Mouse (Mus musculus): ENCODE data around the gene Spdya. TPM values are rescaled to one million over a fixed set of nuclear protein-coding genes. Genes with fewer than 3 reads are reported as not detected.
A peak's percentile ranks its signal among the peaks of the same experiment; 100 is the strongest.
"Not testable (repeated sequence)": the region's sequence is repeated elsewhere in the genome, so short reads cannot be mapped to it uniquely, and the experiment has no call there.

Gene Spdya
- 1 to 10 TPM; 2.4 to 2.9 TPM for total RNA-seq (2021)

DNA sequence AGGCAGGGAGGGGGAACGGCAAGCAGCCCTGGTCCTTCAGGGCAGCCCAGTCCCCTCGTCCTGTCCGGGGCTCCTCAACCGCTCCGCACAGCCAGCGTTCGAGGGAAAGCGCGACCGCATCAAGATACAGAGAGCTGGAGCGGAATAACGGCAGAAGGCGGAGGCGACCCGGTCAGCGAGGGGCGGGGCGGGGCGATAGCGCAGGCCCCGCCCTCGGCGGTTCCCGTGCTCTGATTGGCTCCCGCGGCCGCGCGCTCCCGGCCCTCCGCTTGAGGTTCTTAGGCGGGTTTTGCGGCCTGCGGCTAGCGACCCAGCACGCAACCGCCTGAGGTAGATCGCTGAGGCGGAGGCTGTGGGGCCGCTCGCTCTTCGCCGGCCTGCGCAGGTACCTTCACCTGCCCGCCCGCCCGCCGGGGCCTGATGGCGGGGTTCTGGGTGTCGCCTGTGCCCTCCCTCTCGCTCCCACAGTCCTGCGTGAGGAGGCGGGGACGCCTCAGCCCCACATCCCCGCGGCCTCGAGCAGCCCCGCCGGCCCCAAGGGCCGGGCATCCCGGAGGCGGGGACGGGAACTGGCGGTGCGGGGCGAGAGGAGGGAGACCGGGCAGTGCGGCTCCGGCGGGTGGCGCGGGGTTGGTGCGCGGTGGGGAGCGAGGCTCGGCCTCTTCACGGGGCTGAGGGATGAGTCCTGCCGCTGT is at the start of gene Spdya:
TSS of gene Spdya (plus strand) at position 305 of the 695 bp plus-strand sequence.
- intact Hi-C loops (cut with DNase I) = no loop called here
- peak; percentile 88 for DNase-seq

DNA sequence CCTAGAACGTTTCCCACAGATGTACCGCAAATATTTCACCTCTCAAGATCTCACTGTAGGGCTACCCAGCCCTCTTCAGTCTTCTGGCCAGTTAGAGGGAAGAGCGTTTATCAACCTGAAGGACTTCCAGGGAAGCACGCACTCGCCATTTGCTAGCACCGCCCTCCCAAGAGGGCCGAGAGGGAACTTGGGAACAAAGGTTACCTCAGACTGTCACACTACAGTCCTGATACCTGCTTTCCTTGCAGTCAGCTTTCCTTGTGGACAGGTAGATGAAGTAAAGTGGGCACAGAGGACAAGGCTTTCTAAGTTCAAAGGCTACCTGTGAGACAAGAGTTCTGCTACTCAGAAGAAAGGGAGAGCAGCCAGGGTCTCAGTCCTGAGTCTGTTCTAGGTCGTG is 45.0 kb upstream of the Spdya start:
- intact Hi-C loops (cut with DNase I) = no loop called here
- no peak for DNase-seq

DNA sequence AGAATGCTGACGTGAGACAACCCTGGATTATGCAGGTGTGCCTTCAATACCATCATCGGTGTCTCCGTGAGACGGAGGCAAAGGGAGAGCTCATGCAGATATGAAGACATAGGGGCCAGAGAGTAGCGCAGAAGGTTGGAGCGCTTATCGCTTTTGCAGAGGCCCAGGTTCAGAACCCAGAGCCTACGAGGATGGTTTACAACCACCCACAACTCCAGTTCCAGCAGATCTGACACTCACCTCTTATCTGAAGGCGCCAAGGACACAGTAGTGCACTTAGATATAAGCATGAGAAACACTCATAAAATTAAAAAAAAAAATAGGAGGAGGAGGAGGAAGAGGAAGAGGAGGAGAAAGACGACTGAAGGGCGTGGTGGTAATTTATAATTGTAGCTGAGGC is 41.6 kb upstream of the Spdya start:
- intact Hi-C loops (cut with DNase I) = no loop called here
- DNase-seq = no peak

GRCm38 (mm10) chr17:71526302-71526708 is 25.6 kb upstream of the Spdya start:
- DNase-seq = no peak
- intact Hi-C loops (cut with DNase I) = no loop called here

GRCm38 (mm10) chr17:71526711-71527564 is 24.9 kb upstream of the Spdya start, which contains the start of gene Ndc80:
Gene Ndc80 (minus strand): TSS chr17:71526857.
- intact Hi-C loops (cut with DNase I) = no loop called here
- DNase-seq = peak; percentile 95

DNA sequence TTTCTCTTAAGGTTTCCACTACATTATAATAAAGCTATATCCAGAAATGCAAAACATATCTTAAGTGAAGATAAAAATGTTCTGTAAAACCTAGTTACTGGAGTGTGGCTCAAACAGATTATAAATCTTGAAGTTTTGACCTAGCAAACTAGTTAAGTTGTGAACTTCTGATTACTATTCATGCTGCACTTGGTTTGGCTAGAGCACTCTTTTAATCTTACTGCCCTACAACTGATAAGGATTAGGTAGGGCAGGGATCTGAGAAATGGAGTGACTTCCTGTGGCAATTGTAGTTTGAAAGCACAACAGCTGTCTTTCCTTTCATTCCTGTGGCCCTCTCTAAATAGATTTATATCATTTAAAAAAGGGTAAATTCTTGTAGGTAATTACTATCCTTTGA is 23.8 kb upstream of the Spdya start:
- DNase-seq = no peak
- intact Hi-C loops (cut with DNase I) = no loop called here

DNA sequence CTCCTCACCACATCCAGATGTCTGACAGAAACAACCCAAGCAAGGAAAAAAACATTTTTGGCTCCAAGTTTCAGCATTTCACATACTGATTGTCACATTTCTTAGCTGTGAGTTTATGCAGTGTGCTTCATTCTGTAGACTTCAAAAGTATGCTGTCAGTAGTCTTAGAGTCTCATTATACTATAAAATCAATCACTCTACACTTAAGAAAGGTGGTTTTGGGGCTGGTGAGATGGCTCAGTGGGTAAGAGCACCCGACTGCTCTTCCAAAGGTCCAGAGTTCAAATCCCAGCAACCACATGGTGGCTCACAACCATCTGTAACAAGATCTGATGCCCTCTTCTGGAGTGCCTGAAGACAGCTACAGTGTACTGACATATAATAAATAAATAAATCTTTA is 16.3 kb upstream of the Spdya start:
- intact Hi-C loops (cut with DNase I); DNase-seq: not testable (repeated sequence)

- intact Hi-C loops (cut with DNase I) = no loop called here
- DNase-seq = no peak
These were observed 14.7 kb upstream of the Spdya start for GRCm38 (mm10) chr17:71537164-71537563.

- intact Hi-C loops (cut with DNase I) = no loop called here
- DNase-seq = no peak
These were observed 3.3 kb upstream of the Spdya start for GRCm38 (mm10) chr17:71548586-71548985.

- intact Hi-C loops (cut with DNase I) = no loop called here
- no peak for DNase-seq
These were observed 511 bp upstream of the Spdya start for GRCm38 (mm10) chr17:71551350-71551749.

- peak; percentile 1 for DNase-seq
- intact Hi-C loops (cut with DNase I) = no loop called here
These were observed 1.0 kb downstream of the Spdya start for GRCm38 (mm10) chr17:71552901-71553300.

GRCm38 (mm10) chr17:71561631-71562030 is 9.8 kb downstream of the Spdya start:
- intact Hi-C loops (cut with DNase I) = no loop called here
- peak; percentile 8 for DNase-seq

GRCm38 (mm10) chr17:71579176-71579705 is 27.4 kb downstream of the Spdya start:
- no peak for DNase-seq

DNA sequence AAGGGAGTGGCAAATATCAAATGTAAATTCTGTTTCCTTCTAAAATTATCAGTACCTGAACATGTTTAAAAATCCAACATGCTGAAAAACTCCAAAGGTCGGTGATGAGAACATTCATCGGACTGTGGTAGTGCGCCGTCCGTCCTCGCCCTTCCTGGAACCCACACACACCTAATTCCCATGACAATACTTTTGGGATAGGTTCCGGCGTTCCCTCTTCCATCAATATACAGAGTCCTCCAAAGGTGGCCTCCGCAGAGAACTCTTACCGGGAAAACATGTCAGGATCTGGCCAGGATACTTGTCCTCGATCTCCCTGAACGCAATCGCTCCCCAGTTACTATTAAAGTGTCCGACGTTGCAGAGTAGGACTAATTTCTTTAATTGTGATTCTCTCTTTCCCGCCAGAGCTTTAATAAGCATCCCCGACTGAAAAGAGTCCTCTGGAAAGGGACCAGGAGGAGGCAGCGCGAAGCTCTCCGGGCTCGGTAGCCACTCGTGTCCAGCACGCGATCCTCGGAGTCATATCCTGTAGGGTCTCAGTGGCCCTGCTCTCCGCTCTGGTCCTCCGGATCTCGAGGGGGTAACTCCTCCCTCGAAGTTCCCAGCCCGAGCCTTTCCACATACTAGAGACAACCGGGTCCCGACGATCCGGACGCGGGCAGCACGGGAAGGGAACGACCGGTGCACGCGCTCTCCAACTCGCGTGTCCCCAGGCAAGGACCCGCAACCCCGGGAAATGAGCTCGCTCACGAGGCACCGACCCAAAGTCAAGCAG is 46.2 kb downstream of the Spdya start:
- intact Hi-C loops (cut with DNase I) = no loop called here
- DNase-seq = peak; percentile 2

More at GRCm38 (mm10) chr17:71579176-71579705, 27.4 kb downstream of the Spdya start:
- intact Hi-C loops (cut with DNase I) = no loop called here

DNA sequence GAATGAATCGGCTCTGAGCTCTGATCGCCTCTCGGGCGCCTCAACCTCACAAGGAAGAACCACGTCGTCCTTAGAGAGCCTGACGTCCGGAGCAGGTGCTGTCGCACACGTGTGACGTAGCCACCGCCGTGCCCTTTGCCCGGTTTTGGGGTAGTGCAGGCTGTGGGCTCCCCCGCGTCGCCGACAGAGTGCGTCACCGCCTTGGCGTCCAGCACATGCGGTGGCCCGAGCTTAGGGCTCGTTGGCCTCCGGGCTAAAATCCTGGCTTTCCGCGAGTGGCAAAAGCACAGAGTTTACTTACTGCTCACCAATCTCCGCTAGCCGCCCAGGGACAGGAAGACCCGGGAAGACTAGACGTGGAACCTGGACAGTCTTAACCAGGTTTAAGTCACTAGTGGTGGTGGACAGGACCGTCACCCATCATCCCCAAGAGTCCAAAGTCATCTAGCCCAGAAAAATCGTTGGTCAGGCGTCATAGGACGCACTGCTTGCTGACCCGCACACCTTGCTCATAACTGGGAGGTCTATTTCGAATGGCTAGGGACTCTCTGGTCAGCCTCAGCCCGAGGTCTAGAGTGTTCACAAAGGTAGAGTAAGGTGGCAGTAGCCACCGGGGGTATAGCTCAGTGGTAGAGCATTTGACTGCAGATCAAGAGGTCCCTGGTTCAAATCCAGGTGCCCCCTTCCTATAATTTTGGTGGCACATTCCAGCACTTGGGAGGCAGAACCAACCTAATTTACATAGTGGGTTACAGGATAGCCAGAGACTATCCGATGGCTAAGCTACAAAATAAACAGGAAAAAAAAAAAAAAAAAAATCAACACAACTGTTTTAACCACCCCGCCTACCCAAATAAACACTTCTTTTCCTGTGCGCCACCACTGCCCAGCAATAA is 47.0 kb downstream of the Spdya start:
- intact Hi-C loops (cut with DNase I) = no loop called here
- DNase-seq = peak; percentile 94

- peak; percentile 97 for DNase-seq
- intact Hi-C loops (cut with DNase I) = no loop called here
These were observed 63.9 kb downstream of the Spdya start, which contains the start of gene Wdr43 for GRCm38 (mm10) chr17:71615638-71616318. Gene Wdr43 (plus strand): TSS chr17:71615895.

DNA sequence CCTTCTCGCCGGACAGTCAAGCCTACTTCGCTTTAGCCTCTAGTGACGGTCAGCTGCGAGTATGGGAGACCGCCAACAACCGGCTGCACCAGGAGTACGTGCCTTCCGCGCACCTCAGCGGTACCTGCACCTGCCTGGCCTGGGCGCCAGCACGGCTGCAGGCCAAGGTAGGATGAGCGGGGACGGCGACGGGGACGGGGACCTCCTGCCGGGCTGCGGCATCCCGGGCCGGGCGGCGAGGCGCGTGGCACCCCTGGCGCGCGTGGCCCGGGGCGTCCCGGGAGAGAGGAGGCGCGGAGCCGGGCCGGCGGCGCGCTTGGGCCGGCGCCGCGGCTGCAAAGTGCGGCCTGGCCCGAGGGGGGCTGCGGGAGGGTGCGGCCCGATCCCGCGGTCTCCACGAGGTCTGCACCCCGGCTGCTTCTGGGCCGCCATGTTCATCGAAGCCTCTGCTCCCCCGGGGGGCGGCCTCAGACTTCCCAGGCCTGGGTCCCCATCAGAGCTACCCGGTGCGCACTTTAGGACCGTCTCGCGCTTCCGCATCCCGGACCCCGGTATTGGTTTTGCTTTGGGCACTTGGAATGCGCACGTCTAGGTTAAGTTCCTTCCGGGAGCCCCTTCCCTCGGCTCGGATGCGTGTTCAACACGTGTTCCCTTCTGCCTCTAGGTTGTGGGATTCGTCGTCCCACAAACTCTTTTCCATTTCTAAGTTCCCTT is 64.6 kb downstream of the Spdya start:
- DNase-seq = peak; percentile 27
- intact Hi-C loops (cut with DNase I) = no loop called here

DNA sequence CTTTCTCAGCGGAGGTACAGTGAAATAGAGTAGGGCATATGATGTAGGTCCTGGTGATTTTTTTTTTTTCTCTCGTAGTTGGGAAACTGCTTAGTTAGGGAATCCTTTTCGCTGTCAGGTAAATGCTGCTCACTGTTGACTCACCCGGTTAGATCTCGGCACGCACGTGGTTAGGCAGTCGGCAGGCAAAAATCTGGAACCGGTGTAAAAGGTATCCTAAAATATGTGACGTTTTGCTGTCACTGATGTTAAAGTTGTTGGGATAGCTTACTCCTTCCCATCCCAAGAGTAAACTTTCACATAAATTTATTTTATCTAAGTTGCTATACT is 65.1 kb downstream of the Spdya start:
- intact Hi-C loops (cut with DNase I) = no loop called here
- no peak for DNase-seq

DNA sequence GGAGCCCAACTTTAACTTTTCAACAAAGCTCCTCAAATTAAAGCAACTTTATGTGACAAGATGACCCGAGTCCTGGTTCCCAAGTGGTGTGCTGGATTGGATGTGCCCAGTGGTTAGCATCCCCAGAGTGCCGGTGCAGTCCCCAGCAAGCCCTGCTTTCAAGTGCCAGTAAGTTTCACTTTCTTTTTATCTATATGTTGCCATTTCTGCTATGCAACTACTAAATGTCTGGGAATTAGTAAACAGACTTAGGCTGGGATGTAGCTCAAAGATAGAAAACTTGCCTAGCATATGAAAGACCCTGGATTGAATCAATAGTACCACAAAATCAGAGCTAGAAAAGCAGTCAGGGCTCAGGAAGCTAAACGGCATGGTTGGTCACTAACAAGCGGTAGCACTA is 66.1 kb downstream of the Spdya start:
- no peak for DNase-seq
- intact Hi-C loops (cut with DNase I) = no loop called here
